Mouse (Mus musculus): ENCODE data around the gene Chd9. TPM values are rescaled to one million over a fixed set of nuclear protein-coding genes. Genes with fewer than 3 reads are reported as not detected.
A peak's percentile ranks its signal among the peaks of the same experiment; 100 is the strongest.

Gene Chd9
- polyA plus RNA-seq, 1 experiment from 2014 or later = 72.5 TPM

DNA sequence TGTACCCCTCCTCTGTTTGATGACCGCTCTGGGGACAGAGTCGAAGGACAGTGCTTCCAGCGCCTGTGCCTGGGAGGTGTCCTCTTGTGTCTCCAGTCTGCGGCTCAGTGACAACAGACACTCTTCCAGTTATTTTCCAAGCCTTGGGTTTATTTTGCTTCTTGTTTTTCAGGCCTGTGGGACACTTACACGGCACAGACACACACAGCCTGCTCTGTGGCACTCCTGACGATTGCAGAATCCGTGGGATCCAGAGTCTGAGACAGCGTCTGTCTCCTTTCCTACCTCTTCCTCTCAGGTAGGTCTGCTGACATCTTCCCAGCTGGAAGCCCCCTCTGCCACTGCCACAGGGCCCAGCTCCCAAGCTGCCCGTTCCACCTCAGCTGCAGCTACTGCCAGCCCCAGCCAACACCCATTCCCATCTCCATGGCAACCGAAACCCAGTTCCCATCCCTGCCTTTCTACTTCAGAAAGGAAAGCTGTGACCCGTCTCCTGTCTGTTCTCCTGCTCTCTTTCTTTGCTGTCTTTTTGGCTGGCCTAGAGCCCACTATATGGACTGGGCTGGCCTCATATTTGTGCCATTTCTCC, 21.4 kb downstream of the Chd9 start:
- Histone ChIP-seq H3K9me3 (ENCODE audit: control insufficient read depth, low read length) (no peaks in the 10 kb centered on the region), H3K4me2 (replicated peaks; ENCODE audit: low read depth, low read length) (no peak overlapping the region), H3K36me3 (ENCODE audit: control insufficient read depth, insufficient read depth, low read length) (no peaks in the 10 kb centered on the region), H3K27me3 (ENCODE audit: control insufficient read depth, insufficient read depth, low read length) (no peaks in the 10 kb centered on the region), H3K4me3 (ENCODE audit: low read depth, low read length) (no peak overlapping the region), H3K9ac (ENCODE audit: low read depth, low read length) (no peak overlapping the region), H3K4me1 (replicated peaks; ENCODE audit: control insufficient read depth, insufficient read depth, low read length) (peaks cover 9% of the 10 kb centered on the region; the same call in 1 of the 2 replicates), H3K27ac (ENCODE audit: low read depth, low read length) (no peak overlapping the region)
- ATAC-seq (ENCODE audit: low FRiP score) = peak; percentile 33; the same call in 1 of the 2 replicates
- DNase-seq (ENCODE audit: low spot score) = peak; percentile 59
- WGBS = 42% methylated on average over 11 of the region's 11 CpGs

GRCm38 (mm10) chr8:90851544-90851943, 23.4 kb downstream of the Chd9 start:
- no peak overlapping the region for H3K4me3 ChIP-seq (ENCODE audit: low read depth, low read length)
- DNase-seq (ENCODE audit: low spot score) = no peak
- ATAC-seq (ENCODE audit: low FRiP score) = no peak
- H3K36me3 ChIP-seq (ENCODE audit: control insufficient read depth, insufficient read depth, low read length) = no peaks in the 10 kb centered on the region
- 45% methylated on average over 8 of the region's 8 CpGs for WGBS
- H3K4me1 ChIP-seq (replicated peaks; ENCODE audit: control insufficient read depth, insufficient read depth, low read length) = peaks cover 14% of the 10 kb centered on the region; the same call in 1 of the 2 replicates
- no peak overlapping the region for H3K27ac ChIP-seq (ENCODE audit: low read depth, low read length)
- no peak overlapping the region for H3K9ac ChIP-seq (ENCODE audit: low read depth, low read length)
- H3K27me3 ChIP-seq (ENCODE audit: control insufficient read depth, insufficient read depth, low read length) = no peaks in the 10 kb centered on the region
- H3K9me3 ChIP-seq (ENCODE audit: control insufficient read depth, low read length) = no peaks in the 10 kb centered on the region
- H3K4me2 ChIP-seq (replicated peaks; ENCODE audit: low read depth, low read length) = no peak overlapping the region

DNA sequence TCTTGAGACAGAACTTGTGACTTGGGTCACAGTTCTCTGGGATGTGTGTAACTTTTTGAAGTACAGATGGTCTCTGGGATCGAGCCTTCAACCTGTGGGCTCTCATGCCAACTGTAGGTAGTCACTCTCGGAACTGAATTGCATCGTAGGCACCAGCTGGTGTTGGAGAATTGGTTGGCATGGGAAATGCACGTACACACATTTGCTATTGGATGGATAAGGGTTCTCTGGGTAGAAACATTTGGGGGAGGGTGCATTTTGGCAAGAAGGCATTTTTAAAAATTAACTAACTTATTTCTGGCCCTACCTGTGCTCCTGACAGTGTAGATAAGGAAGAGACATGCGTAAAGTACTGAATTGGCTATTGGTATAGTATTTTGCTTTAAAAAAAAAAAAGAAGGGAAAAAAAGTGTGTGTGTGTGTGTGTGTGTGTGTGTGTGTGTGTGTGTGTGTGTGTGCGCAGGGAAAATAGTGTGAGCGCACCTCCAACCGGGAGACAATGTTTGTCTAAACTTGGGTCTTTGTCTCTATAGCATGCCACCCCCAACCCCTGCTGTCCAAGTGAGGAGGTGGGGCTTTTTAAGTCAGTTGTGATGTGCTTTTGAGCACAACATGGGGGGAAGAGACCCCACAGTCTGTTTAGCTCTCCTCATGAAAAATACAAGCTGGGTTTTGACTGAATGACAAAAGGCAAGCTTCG, 26.0 kb downstream of the Chd9 start:
- H3K36me3 ChIP-seq (ENCODE audit: control insufficient read depth, insufficient read depth, low read length) = no peaks in the 10 kb centered on the region
- H3K9me3 ChIP-seq (ENCODE audit: control insufficient read depth, low read length) = no peaks in the 10 kb centered on the region
- H3K27me3 ChIP-seq (ENCODE audit: control insufficient read depth, insufficient read depth, low read length) = no peaks in the 10 kb centered on the region
- no peak overlapping the region for H3K4me2 ChIP-seq (replicated peaks; ENCODE audit: low read depth, low read length)
- no peak for DNase-seq (ENCODE audit: low spot score)
- H3K4me3 ChIP-seq (ENCODE audit: low read depth, low read length) = no peak overlapping the region
- WGBS = 54% methylated on average over 9 of the region's 9 CpGs
- peaks cover 14% of the 10 kb centered on the region; the same call in 1 of the 2 replicates for H3K4me1 ChIP-seq (replicated peaks; ENCODE audit: control insufficient read depth, insufficient read depth, low read length)
- no peak overlapping the region for H3K9ac ChIP-seq (ENCODE audit: low read depth, low read length)
- peak; percentile 62; the same call in 1 of the 2 replicates for ATAC-seq (ENCODE audit: low FRiP score)
- H3K27ac ChIP-seq (ENCODE audit: low read depth, low read length) = peak overlapping the region; percentile 53

DNA sequence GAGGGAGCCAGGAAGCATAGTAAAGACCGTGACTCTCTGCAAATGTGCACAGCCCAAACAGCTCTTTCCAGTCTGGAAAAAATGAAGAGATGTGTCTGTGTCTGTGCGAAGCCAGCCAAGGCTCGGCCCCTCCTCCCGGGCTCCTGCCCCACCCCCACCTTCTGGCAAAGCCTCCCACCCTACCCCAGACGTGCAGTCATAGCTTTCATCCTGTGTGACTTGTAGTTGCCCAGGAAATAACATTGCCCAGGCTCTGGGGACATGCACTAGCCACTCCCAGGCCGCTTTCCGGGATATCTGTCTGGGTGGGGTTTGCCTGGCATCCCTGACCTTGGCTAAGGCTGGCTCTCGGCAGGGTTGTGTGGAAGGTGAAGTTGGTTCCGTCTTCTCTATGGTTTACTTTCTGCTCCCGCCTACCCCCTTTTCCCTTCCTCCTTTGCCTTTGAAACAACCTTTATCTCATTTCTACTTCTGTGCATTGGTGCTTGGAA, 26.6 kb downstream of the Chd9 start:
- ATAC-seq (ENCODE audit: low FRiP score) = peak; percentile 85
- Histone ChIP-seq H3K27me3 (ENCODE audit: control insufficient read depth, insufficient read depth, low read length) (no peaks in the 10 kb centered on the region), H3K9ac (ENCODE audit: low read depth, low read length) (no peak overlapping the region), H3K4me1 (replicated peaks; ENCODE audit: control insufficient read depth, insufficient read depth, low read length) (peaks cover 10% of the 10 kb centered on the region; the same call in 1 of the 2 replicates), H3K4me3 (ENCODE audit: low read depth, low read length) (no peak overlapping the region), H3K9me3 (ENCODE audit: control insufficient read depth, low read length) (no peaks in the 10 kb centered on the region), H3K27ac (ENCODE audit: low read depth, low read length) (peak overlapping the region; percentile 53), H3K36me3 (ENCODE audit: control insufficient read depth, insufficient read depth, low read length) (no peaks in the 10 kb centered on the region), H3K4me2 (replicated peaks; ENCODE audit: low read depth, low read length) (no peak overlapping the region)
- 12% methylated on average over 10 of the region's 10 CpGs for WGBS
- peak; percentile 61 for DNase-seq (ENCODE audit: low spot score)

DNA sequence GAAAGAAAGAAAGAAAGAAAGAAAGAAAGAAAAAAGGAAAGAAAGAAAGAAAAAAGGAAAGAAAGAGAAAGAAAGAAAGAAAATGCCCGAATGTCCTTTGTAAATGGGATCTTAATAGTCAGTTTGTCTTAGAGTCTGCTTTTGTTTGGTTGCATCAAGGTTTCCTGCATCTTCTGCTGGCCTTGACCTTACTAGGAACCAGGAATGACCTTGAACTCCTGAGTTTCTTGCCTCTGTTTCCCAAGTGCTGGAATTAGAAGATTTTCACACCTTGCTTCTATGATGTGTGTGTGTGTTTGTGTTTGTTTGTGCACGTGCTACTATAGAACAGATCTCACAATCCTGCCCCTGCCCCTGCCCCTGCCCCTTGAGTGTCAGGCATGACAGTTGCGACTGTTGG, 28.0 kb downstream of the Chd9 start:
- 87% methylated on average over 3 of the region's 3 CpGs for WGBS
- no peaks in the 10 kb centered on the region for H3K9me3 ChIP-seq (ENCODE audit: control insufficient read depth, low read length)
- H3K27ac ChIP-seq (ENCODE audit: low read depth, low read length) = no peak overlapping the region
- DNase-seq (ENCODE audit: low spot score) = no peak
- H3K9ac ChIP-seq (ENCODE audit: low read depth, low read length) = no peak overlapping the region
- H3K4me2 ChIP-seq (replicated peaks; ENCODE audit: low read depth, low read length) = no peak overlapping the region
- H3K4me1 ChIP-seq (replicated peaks; ENCODE audit: control insufficient read depth, insufficient read depth, low read length) = peaks cover 9% of the 10 kb centered on the region; the same call in 1 of the 2 replicates
- no peaks in the 10 kb centered on the region for H3K36me3 ChIP-seq (ENCODE audit: control insufficient read depth, insufficient read depth, low read length)
- H3K4me3 ChIP-seq (ENCODE audit: low read depth, low read length) = no peak overlapping the region
- H3K27me3 ChIP-seq (ENCODE audit: control insufficient read depth, insufficient read depth, low read length) = no peaks in the 10 kb centered on the region
- no peak for ATAC-seq (ENCODE audit: low FRiP score)

DNA sequence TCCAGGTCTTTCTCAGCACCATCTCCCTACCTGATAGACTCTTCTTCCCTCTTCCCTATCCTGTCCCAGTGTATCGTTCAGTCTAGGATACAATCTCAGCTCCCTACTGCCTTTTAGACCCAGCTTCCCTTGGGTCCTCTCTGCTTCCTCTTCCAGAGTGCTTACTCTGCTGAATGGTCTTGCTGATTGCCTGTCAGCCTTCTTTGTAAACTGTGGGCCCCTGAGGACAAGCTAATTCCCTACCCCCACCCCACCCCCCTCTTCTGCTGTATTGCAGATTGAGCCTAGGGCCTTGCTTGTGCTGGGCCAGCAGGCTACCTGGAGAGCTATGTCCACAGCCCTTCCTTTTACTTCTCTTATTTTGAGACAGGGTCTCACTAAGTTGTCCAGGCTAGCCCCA, 28.8 kb downstream of the Chd9 start:
- H3K4me1 ChIP-seq (replicated peaks; ENCODE audit: control insufficient read depth, insufficient read depth, low read length) = peaks cover 14% of the 10 kb centered on the region; the same call in 1 of the 2 replicates
- no peaks in the 10 kb centered on the region for H3K27me3 ChIP-seq (ENCODE audit: control insufficient read depth, insufficient read depth, low read length)
- H3K9me3 ChIP-seq (ENCODE audit: control insufficient read depth, low read length) = no peaks in the 10 kb centered on the region
- no peak for ATAC-seq (ENCODE audit: low FRiP score)
- 17% methylated on average over 1 of the region's 1 CpGs for WGBS
- H3K4me3 ChIP-seq (ENCODE audit: low read depth, low read length) = no peak overlapping the region
- H3K27ac ChIP-seq (ENCODE audit: low read depth, low read length) = no peak overlapping the region
- DNase-seq (ENCODE audit: low spot score) = no peak
- H3K9ac ChIP-seq (ENCODE audit: low read depth, low read length) = no peak overlapping the region
- no peaks in the 10 kb centered on the region for H3K36me3 ChIP-seq (ENCODE audit: control insufficient read depth, insufficient read depth, low read length)
- no peak overlapping the region for H3K4me2 ChIP-seq (replicated peaks; ENCODE audit: low read depth, low read length)

DNA sequence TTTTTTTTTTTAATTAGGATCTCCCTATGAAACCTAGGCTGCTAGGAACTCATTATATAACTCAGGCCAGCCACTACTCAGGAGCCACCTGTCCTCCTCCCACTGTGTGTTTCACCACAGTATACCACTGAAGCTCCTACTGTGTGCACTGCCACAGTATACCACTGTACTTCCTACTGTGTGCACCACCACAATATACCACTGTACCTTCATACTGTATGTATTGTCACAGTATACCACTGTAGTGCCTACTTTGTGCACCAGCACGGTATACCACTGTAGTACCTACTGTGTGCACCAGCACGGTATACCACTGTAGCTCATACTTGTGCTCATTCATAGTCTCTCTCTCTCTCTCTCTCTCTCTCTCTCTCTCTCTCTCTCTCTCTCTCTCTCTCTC, 29.9 kb downstream of the Chd9 start:
- no peak for DNase-seq (ENCODE audit: low spot score)
- Histone ChIP-seq H3K4me1 (replicated peaks; ENCODE audit: control insufficient read depth, insufficient read depth, low read length) (peaks cover 21% of the 10 kb centered on the region; the same call in 1 of the 2 replicates), H3K4me3 (ENCODE audit: low read depth, low read length) (no peak overlapping the region), H3K27me3 (ENCODE audit: control insufficient read depth, insufficient read depth, low read length) (no peaks in the 10 kb centered on the region), H3K27ac (ENCODE audit: low read depth, low read length) (no peak overlapping the region), H3K4me2 (replicated peaks; ENCODE audit: low read depth, low read length) (no peak overlapping the region), H3K36me3 (ENCODE audit: control insufficient read depth, insufficient read depth, low read length) (no peaks in the 10 kb centered on the region), H3K9ac (ENCODE audit: low read depth, low read length) (no peak overlapping the region), H3K9me3 (ENCODE audit: control insufficient read depth, low read length) (no peaks in the 10 kb centered on the region)
- WGBS = 98% methylated on average over 2 of the region's 2 CpGs
- ATAC-seq (ENCODE audit: low FRiP score) = no peak

DNA sequence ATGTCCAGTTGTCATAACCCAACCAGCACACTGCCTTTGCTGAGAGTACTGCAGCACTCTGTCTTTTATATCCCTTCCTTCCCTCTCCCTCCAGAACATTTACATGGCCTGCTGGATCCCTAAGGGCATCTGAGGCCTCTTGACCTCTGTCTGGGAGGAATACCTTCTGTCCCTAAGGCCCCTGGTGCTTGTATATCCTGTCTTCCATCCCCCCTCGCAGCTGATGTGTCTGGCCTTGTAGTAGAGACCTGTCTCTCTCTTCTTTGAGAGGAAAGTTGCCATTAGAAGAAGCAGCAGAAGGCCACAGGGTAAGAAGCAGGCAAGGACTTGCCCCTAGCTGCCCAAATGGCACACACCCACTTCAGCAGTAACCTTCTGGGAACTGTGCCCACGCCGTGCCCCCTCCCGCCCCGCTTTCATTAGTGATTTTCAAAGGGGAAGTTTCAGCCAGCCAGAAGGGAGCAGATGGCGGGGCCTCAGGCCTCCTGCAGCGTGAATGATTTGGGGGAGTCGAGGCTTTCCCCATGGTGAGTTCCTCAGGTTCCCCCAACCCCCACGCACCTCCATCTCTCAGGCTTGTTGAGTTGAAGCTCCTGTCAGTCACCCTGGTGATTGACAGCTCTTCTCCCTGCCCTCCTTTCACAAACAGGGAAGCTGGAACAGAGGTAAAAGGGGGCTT, 33.3 kb downstream of the Chd9 start:
- peak overlapping the region; percentile 34; the same call in 1 of the 2 replicates for H3K9ac ChIP-seq (ENCODE audit: low read depth, low read length)
- ATAC-seq (ENCODE audit: low FRiP score) (peak; percentile 29), DNase-seq (ENCODE audit: low spot score) (peak; percentile 64)
- peak overlapping the region; percentile 88 for H3K27ac ChIP-seq (ENCODE audit: low read depth, low read length)
- H3K4me1 ChIP-seq (replicated peaks; ENCODE audit: control insufficient read depth, insufficient read depth, low read length) = peaks cover 13% of the 10 kb centered on the region; the same call in 1 of the 2 replicates
- no peaks in the 10 kb centered on the region for H3K27me3 ChIP-seq (ENCODE audit: control insufficient read depth, insufficient read depth, low read length)
- H3K36me3 ChIP-seq (ENCODE audit: control insufficient read depth, insufficient read depth, low read length) = no peaks in the 10 kb centered on the region
- no peaks in the 10 kb centered on the region for H3K9me3 ChIP-seq (ENCODE audit: control insufficient read depth, low read length)
- no peak overlapping the region for H3K4me3 ChIP-seq (ENCODE audit: low read depth, low read length)
- WGBS = 3% methylated on average over 9 of the region's 9 CpGs
- H3K4me2 ChIP-seq (replicated peaks; ENCODE audit: low read depth, low read length) = peak overlapping the region; percentile 12
